8 mouse cellular contexts compared by ENCODE assay signal in the genomic region with DNA sequence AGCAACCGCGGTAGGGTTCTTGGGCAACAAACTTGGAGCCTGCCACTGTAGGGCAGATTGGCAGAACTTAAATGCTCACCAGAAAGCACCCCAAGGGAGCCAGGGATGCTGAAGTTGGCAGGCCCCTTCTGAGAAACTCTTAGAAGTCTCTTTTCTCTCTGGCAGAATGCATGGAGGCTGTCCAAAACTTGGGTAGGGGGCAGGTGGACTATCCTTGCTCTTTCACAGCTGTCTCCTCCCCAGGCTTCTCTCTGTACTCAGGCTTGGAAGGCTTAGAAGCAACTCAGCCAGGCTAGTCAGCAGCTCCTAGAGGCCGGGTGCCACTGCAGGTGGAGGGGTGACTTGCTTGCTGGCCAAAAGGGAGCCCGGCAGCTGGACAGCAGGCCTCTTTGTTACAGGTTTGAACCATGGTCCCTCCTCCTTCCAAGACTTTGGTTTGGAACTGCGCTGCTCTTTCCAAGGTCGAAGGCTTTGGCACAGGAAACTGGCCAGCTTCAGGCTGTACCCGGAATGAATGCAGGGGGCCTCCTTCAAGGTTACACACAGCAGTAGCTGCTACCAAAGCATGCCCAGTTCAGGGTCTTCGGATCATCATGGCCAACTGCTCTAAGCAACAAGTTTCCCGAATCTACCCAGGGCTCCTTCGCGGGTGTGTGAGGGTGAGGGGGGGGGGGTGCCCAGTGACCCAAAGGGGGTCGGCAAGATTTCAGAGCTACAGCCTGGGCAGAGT. TPM values are rescaled to one million over a fixed set of nuclear protein-coding genes. Genes with fewer than 3 reads are reported as not detected.
A peak's percentile ranks its signal among the peaks of the same experiment; 100 is the strongest.
DNase-seq lines count a peak whose midpoint lies in the region; ATAC-seq and TF ChIP-seq lines count a peak whose summit lies in the region.

A gene (plus strand): TSS at position 680 of the 730 bp plus-strand sequence.

- no peaks in the 10 kb centered on the region for H3K9me3 ChIP-seq in limb, embryonic 13.5 days
- no peaks in the 10 kb centered on the region for H3K9me3 ChIP-seq in neural tube, embryonic 15.5 days (replicated peaks)

- peaks cover 25% of the 10 kb centered on the region for H3K4me1 ChIP-seq in limb, embryonic 13.5 days
- H3K4me1 ChIP-seq in neural tube, embryonic 15.5 days = peaks cover 21% of the 10 kb centered on the region

- peak within 1 kb of the TSS; percentile 91 for H3K27ac ChIP-seq in layer of hippocampus, adult 2 months
- no peak within 1 kb of the TSS for H3K27ac ChIP-seq in limb, embryonic 13.5 days
- peak within 1 kb of the TSS; percentile 54 for H3K27ac ChIP-seq in neural tube, embryonic 15.5 days (replicated peaks)

- peak within 1 kb of the TSS; percentile 56 for H3K4me3 ChIP-seq in layer of hippocampus, adult 2 months
- peak within 1 kb of the TSS; percentile 60 for H3K4me3 ChIP-seq in limb, embryonic 13.5 days
- peak within 1 kb of the TSS; percentile 51 for H3K4me3 ChIP-seq in neural tube, embryonic 15.5 days (replicated peaks)

- no peak for TF ChIP-seq CTCF in layer of hippocampus, adult 2 months (conservative IDR thresholded peaks at IDR 0.05)

- H3K4me2 ChIP-seq in limb, embryonic 13.5 days (replicated peaks) = peak within 1 kb of the TSS; percentile 88
- peak within 1 kb of the TSS; percentile 92 for H3K4me2 ChIP-seq in neural tube, embryonic 15.5 days

- no peak for ATAC-seq in inflammation-experienced regulatory T-cells, adult 6 months
- 0 out of 2 replicates have a peak, but pooled peaks have one; percentile 24 for ATAC-seq in limb, embryonic 13.5 days (ENCODE audit: low FRiP score, low read depth)
- ATAC-seq in neural tube, embryonic 15.5 days (ENCODE audit: low FRiP score) = 0 out of 2 replicates have a peak, but pooled peaks have one; percentile 20

- 16% methylated on average over 12 of the region's 12 CpGs for WGBS in limb, embryonic 13.5 days
- WGBS in neural tube, embryonic 15.5 days = 11% methylated on average over 12 of the region's 12 CpGs

- peak; percentile 21 to 69 for DNase-seq in layer of hippocampus, adult 2 months (ENCODE audit: low spot score in 2 of 2)
- DNase-seq in layer of hippocampus, postnatal 25 days (ENCODE audit: extremely low spot score in 1 of 2, low spot score in 1 of 2) = no peak
- DNase-seq in adrenal gland, adult 8-10 months = peak; percentile 43
- peak; percentile 14 to 17 for DNase-seq in frontal cortex, adult 2 months (ENCODE audit: extremely low spot score in 1 of 2, low spot score in 1 of 2)
- no peak for DNase-seq in T-cell, adult 2 months (ENCODE audit: low spot score)

- H3K9ac ChIP-seq in limb, embryonic 13.5 days = peak within 1 kb of the TSS; percentile 66
- H3K9ac ChIP-seq in neural tube, embryonic 15.5 days (replicated peaks) = peak within 1 kb of the TSS; percentile 52

- H3K36me3 ChIP-seq in limb, embryonic 13.5 days = no peaks in the 10 kb centered on the region
- no peaks in the 10 kb centered on the region for H3K36me3 ChIP-seq in neural tube, embryonic 15.5 days

- H3K27me3 ChIP-seq in limb, embryonic 13.5 days = peaks cover 60% of the 10 kb centered on the region
- peaks cover 48% of the 10 kb centered on the region for H3K27me3 ChIP-seq in neural tube, embryonic 15.5 days (replicated peaks)

RNA-seq across cellular contexts. Expression of the gene that starts here (rescaled TPM):
- 10 to 100 TPM in 1 of 2 experiments, 1 to 10 TPM in 1; 9.1 to 14.6 TPM for total RNA-seq in layer of hippocampus, adult 2 months (2021)
- 10 to 100 TPM in 1 of 2 experiments, 1 to 10 TPM in 1; 8.6 to 17.6 TPM for total RNA-seq in layer of hippocampus, postnatal 25 days (2021)
- 10 to 100 TPM; 16.4 to 43.7 (median 30.2) TPM for total RNA-seq in adrenal gland, adult 8-10 months (2022)
- polyA plus RNA-seq in frontal cortex, adult 2 months (2012; rRNA removed) = 7.9 and 8.3 TPM in 2 replicates
- 10 to 100 TPM in 2 of 3 experiments, 1 to 10 TPM in 1; 2.5 to 16.8 (median 15.8) TPM for polyA plus RNA-seq in inflammation-experienced regulatory T-cells, adult 6 months (2017; shearing (Covaris generic))
- 1.3 and 1.4 TPM in 2 replicates for polyA plus RNA-seq in limb, embryonic 13.5 days (2015; fragmentation: Nextera tagmentation; extraction: Ambion mirVana)
- polyA plus RNA-seq in neural tube, embryonic 15.5 days (2015; fragmentation: Nextera tagmentation; extraction: Ambion mirVana) = 3.2 TPM in 2 replicates

Comparison
In these comparisons a context has a peak if more than half of its experiments do, and no peak if none do; other contexts are left out.
1. DNase-seq: peak in layer of hippocampus, adult 2 months (2 of 2), adrenal gland, adult 8-10 months (single experiment) and frontal cortex, adult 2 months (2 of 2); none in layer of hippocampus, postnatal 25 days (0 of 2) and T-cell, adult 2 months (single experiment).
2. Peak in every context shown above with its lines, with median percentiles within 50 percentile points of each other: H3K4me3 ChIP-seq.